Mouse (Mus musculus) MEL (cell line): ENCODE data around the gene Uhrf1bp1l. TPM values are rescaled to one million over a fixed set of nuclear protein-coding genes. Genes with fewer than 3 reads are reported as not detected.

Experiments
- DNase-seq: peaks from one replicate; pipeline ENCODE4 v3.0.0; 2011; ENCODE audit warnings: low read depth, low spot score
- H3K27ac ChIP-seq: 2 replicates; pipeline ENCODE4 v1.5.1; 2012; ENCODE audit warnings: low read depth, mild to moderate bottlenecking, control low read depth, low read length, moderate library complexity; ENCODE audit not compliant: control insufficient read depth
- H3K27me3 ChIP-seq, 2 experiments: fragments of 150-350 bp in 1 of 2; sonication (generic) in 1 of 2; 2 replicates each; pipeline ENCODE4 v1.6.1; 2012; ENCODE audit warnings: low read length in 2 of 2, mild to moderate bottlenecking in 2 of 2, improper control_type of control experiment in 1 of 2, moderate library complexity in 1 of 2; ENCODE audit not compliant: insufficient read depth in 2 of 2, control insufficient read depth in 1 of 2
- H3K36me3 ChIP-seq, 2 experiments: 2 replicates each; pipeline ENCODE4 v1.6.1; 2012 to 2014; ENCODE audit warnings: low read length in 2 of 2, improper control_type of control experiment in 1 of 2, inconsistent platforms in 1 of 2, mild to moderate bottlenecking in 1 of 2; ENCODE audit not compliant: insufficient read depth in 2 of 2, control insufficient read depth in 1 of 2
- H3K4me1 ChIP-seq, 2 experiments: fragments of 150-350 bp in 1 of 2; sonication (generic) in 1 of 2; 2 replicates each; pipeline ENCODE4 v1.6.1; 2012; ENCODE audit warnings: low read length in 2 of 2, improper control_type of control experiment in 1 of 2, mild to moderate bottlenecking in 1 of 2; ENCODE audit not compliant: insufficient read depth in 2 of 2, control insufficient read depth in 1 of 2
- H3K4me3 ChIP-seq, 2 experiments: fragments of 150-350 bp in 1 of 2; sonication (generic) in 1 of 2; 2 replicates each; pipeline ENCODE4 v1.5.1; 2012; ENCODE audit warnings: low read depth in 2 of 2, low read length in 2 of 2, mild to moderate bottlenecking in 2 of 2, moderate library complexity in 2 of 2, control low read depth in 1 of 2, improper control_type of control experiment in 1 of 2; ENCODE audit not compliant: control insufficient read depth in 1 of 2, insufficient read depth in 1 of 2
- H3K79me2 ChIP-seq: 2 replicates; pipeline ENCODE4 v1.6.1; 2012; ENCODE audit warnings: mild to moderate bottlenecking, low read length, moderate library complexity; ENCODE audit not compliant: control insufficient read depth, poor library complexity, insufficient read depth
- H3K9ac ChIP-seq: 2 replicates; pipeline ENCODE4 v1.6.1; 2012; ENCODE audit warnings: low read depth, mild to moderate bottlenecking, control low read depth, low read length, moderate library complexity; ENCODE audit not compliant: control insufficient read depth, poor library complexity, severe bottlenecking
- H3K9me3 ChIP-seq: fragments of 150-350 bp; sonication (generic); replicated peaks from 2 replicates; pipeline ENCODE4 v1.6.1; 2012; ENCODE audit warnings: mild to moderate bottlenecking, low read length, improper control_type of control experiment, moderate library complexity; ENCODE audit not compliant: insufficient read depth
- BHLHE40 ChIP-seq: IDR thresholded peaks from 2 replicates; pipeline ENCODE4 v1.6.1; 2012; ENCODE audit warnings: low read depth, mild to moderate bottlenecking, inconsistent platforms, low read length, improper control_type of control experiment, borderline replicate concordance
- CHD1 ChIP-seq: IDR thresholded peaks from 2 replicates; pipeline ENCODE4 v1.6.1; 2012; ENCODE audit warnings: low read depth, mild to moderate bottlenecking, inconsistent platforms, low read length, improper control_type of control experiment
- CTCF ChIP-seq, 3 experiments: IDR thresholded peaks in 2 of 3; conservative IDR thresholded peaks in 1 of 3; 2 replicates each; pipeline ENCODE4 v1.5.1; 2011 to 2012; ENCODE audit warnings: low read length in 3 of 3, low read depth in 2 of 3, mild to moderate bottlenecking in 2 of 3, improper control_type of control experiment in 1 of 3, inconsistent platforms in 1 of 3, mixed read lengths in 1 of 3, moderate library complexity in 1 of 3; ENCODE audit not compliant: control insufficient read depth in 1 of 3, insufficient read depth in 1 of 3, poor library complexity in 1 of 3, severe bottlenecking in 1 of 3
- ELF1 ChIP-seq: IDR thresholded peaks from 2 replicates; pipeline ENCODE4 v1.6.1; 2014; ENCODE audit warnings: low read depth, mild to moderate bottlenecking, inconsistent platforms, low read length, improper control_type of control experiment, moderate library complexity
- EP300 ChIP-seq, 2 experiments: IDR thresholded peaks; 2 replicates each; pipeline ENCODE4 v1.6.1; 2011; ENCODE audit warnings: improper control_type of control experiment in 2 of 2, low read length in 2 of 2, low read depth in 1 of 2, mild to moderate bottlenecking in 1 of 2
- ETS1 ChIP-seq: IDR thresholded peaks from 2 replicates; pipeline ENCODE4 v1.6.1; 2012; ENCODE audit warnings: low read depth, mild to moderate bottlenecking, inconsistent platforms, low read length, improper control_type of control experiment, moderate library complexity
- GATA1 ChIP-seq: IDR thresholded peaks from 2 replicates; pipeline ENCODE4 v1.6.1; 2011; ENCODE audit warnings: low read depth, low read length, improper control_type of control experiment
- HCFC1 ChIP-seq: IDR thresholded peaks from 2 replicates; pipeline ENCODE4 v1.6.1; 2012; ENCODE audit warnings: low read depth, mild to moderate bottlenecking, inconsistent platforms, low read length, improper control_type of control experiment, moderate library complexity
- KAT2A ChIP-seq: conservative IDR thresholded peaks from 2 replicates; pipeline ENCODE4 v1.6.1; 2012; ENCODE audit warnings: low read depth, low read length, improper control_type of control experiment, inconsistent platforms
- MAFK ChIP-seq: IDR thresholded peaks from 2 replicates; pipeline ENCODE4 v1.6.1; 2011; ENCODE audit warnings: low read depth, mild to moderate bottlenecking, low read length, improper control_type of control experiment, borderline replicate concordance
- MAZ ChIP-seq: IDR thresholded peaks from 2 replicates; pipeline ENCODE4 v1.6.1; 2012; ENCODE audit warnings: low read depth, mild to moderate bottlenecking, inconsistent platforms, low read length, improper control_type of control experiment
- MXI1 ChIP-seq: IDR thresholded peaks from 2 replicates; pipeline ENCODE4 v1.6.1; 2011; ENCODE audit warnings: mild to moderate bottlenecking, low read depth, low read length, improper control_type of control experiment
- MYC ChIP-seq: IDR thresholded peaks from 2 replicates; pipeline ENCODE4 v1.6.1; 2011; ENCODE audit warnings: low read depth, mild to moderate bottlenecking, low read length, improper control_type of control experiment, moderate library complexity
- NELFE ChIP-seq: IDR thresholded peaks from 2 replicates; pipeline ENCODE4 v1.6.1; 2011; ENCODE audit warnings: low read depth, low read length, improper control_type of control experiment
- POLR2A ChIP-seq, 2 experiments: IDR thresholded peaks; 2 replicates each; pipeline ENCODE4 v1.6.1; 2011 to 2012; ENCODE audit warnings: low read length in 2 of 2, mild to moderate bottlenecking in 2 of 2, control low read depth in 1 of 2, improper control_type of control experiment in 1 of 2, low read depth in 1 of 2, moderate library complexity in 1 of 2; ENCODE audit not compliant: control insufficient read depth in 1 of 2, insufficient read depth in 1 of 2, poor library complexity in 1 of 2
- POLR2AphosphoS2 ChIP-seq: IDR thresholded peaks from 2 replicates; pipeline ENCODE4 v1.6.1; 2011; ENCODE audit warnings: low read length, improper control_type of control experiment
- RAD21 ChIP-seq: IDR thresholded peaks from 2 replicates; pipeline ENCODE4 v1.6.1; 2011; ENCODE audit warnings: mild to moderate bottlenecking, low read depth, low read length, improper control_type of control experiment
- SIN3A ChIP-seq: IDR thresholded peaks from 2 replicates; pipeline ENCODE4 v1.6.1; 2012; ENCODE audit warnings: low read length, improper control_type of control experiment, inconsistent platforms
- SMC3 ChIP-seq: IDR thresholded peaks from 2 replicates; pipeline ENCODE4 v1.6.1; 2011; ENCODE audit warnings: low read depth, low read length, improper control_type of control experiment
- TBP ChIP-seq: IDR thresholded peaks from 2 replicates; pipeline ENCODE4 v1.8.0; 2011; ENCODE audit warnings: low read depth, low read length, improper control_type of control experiment
- TCF12 ChIP-seq: IDR thresholded peaks from 2 replicates; pipeline ENCODE4 v1.6.1; 2014; ENCODE audit warnings: low read depth, mild to moderate bottlenecking, inconsistent platforms, low read length, improper control_type of control experiment, moderate library complexity
- UBTF ChIP-seq: IDR thresholded peaks from 2 replicates; pipeline ENCODE4 v1.6.1; 2012; ENCODE audit warnings: low read depth, mild to moderate bottlenecking, inconsistent platforms, low read length, improper control_type of control experiment, moderate library complexity, borderline replicate concordance; ENCODE audit not compliant: insufficient read depth
- USF1 ChIP-seq: IDR thresholded peaks from 2 replicates; pipeline ENCODE4 v1.6.1; 2014; ENCODE audit warnings: low read depth, mild to moderate bottlenecking, inconsistent platforms, low read length, improper control_type of control experiment, moderate library complexity
- USF2 ChIP-seq, 2 experiments: IDR thresholded peaks; 2 replicates each; pipeline ENCODE4 v1.6.1; 2011 to 2012; ENCODE audit warnings: improper control_type of control experiment in 2 of 2, low read length in 2 of 2, borderline replicate concordance in 1 of 2, inconsistent platforms in 1 of 2, low read depth in 1 of 2, mild to moderate bottlenecking in 1 of 2; ENCODE audit not compliant: insufficient read depth in 1 of 2
- ZMIZ1 ChIP-seq: IDR thresholded peaks from 2 replicates; pipeline ENCODE4 v1.6.1; 2012; ENCODE audit warnings: low read depth, mild to moderate bottlenecking, inconsistent platforms, low read length, improper control_type of control experiment, moderate library complexity
- ZNF384 ChIP-seq: IDR thresholded peaks from 2 replicates; pipeline ENCODE4 v1.6.1; 2012; ENCODE audit warnings: low read depth, mild to moderate bottlenecking, inconsistent platforms, low read length, improper control_type of control experiment
- polyA plus RNA-seq, 2 experiments: library from polyadenylated mRNA; stranded (reverse) in 1 of 2; unstranded in 1 of 2; fragments of >175 nt in 1 of 2; fragments of >200 nt in 1 of 2; gene quantifications; 2 replicates each; pipeline versions ENCODE4 v1.2.1 to v1.2.4; 2012; ENCODE audit warnings: low replicate concordance in 2 of 2, low read depth in 1 of 2; ENCODE audit not compliant: insufficient read length in 2 of 2, insufficient read depth in 1 of 2, missing spikeins in 1 of 2
- total RNA-seq: library from RNA; depleted of rRNA; stranded (reverse); fragments of 300-350 nt; gene quantifications from 2 replicates; pipeline ENCODE4 v1.2.3, GENCODE M21; 2012

Uhrf1bp1l gene
- total and polyA plus RNA-seq, 3 experiments = 23.7 to 44.8 (median 26.0) TPM

GRCm38 (mm10) chr10:89771894-89772293 is 27.1 kb downstream of the Uhrf1bp1l start:
- Histone ChIP-seq H3K9me3 (no peaks in the 10 kb centered on the region), H3K36me3 (peaks cover 0 to 2% of the 10 kb centered on the region in 2 experiments; a peak in 1 of 4 replicates), H3K4me3 (no peak overlapping the region), H3K27ac (no peak overlapping the region), H3K4me1 (no peaks in the 10 kb centered on the region), H3K79me2 (peaks cover 3% of the 10 kb centered on the region; the same call in 1 of the 2 replicates), H3K27me3 (no peaks in the 10 kb centered on the region), H3K9ac (no peak overlapping the region)
- no peak for TF ChIP-seq KAT2A
- no peak for TF ChIP-seq GATA1
- no peak for TF ChIP-seq MYC
- no peak for TF ChIP-seq HCFC1
- no peak for TF ChIP-seq TCF12
- TF ChIP-seq ELF1 = no peak
- TF ChIP-seq ZNF384 = no peak
- no peak for TF ChIP-seq ETS1
- TF ChIP-seq SMC3 = no peak
- no peak for TF ChIP-seq RAD21
- no peak for TF ChIP-seq CTCF (IDR thresholded peaks at IDR 0.05 in 2 of 3, conservative IDR thresholded peaks at IDR 0.05 in 1 of 3; ENCODE audit: control insufficient read depth in 1 of 3, insufficient read depth in 1 of 3, low read depth in 2 of 3, low read length in 3 of 3, poor library complexity in 1 of 3, severe bottlenecking in 1 of 3)
- TF ChIP-seq BHLHE40 = no peak
- TF ChIP-seq MXI1 = no peak
- TF ChIP-seq UBTF = no peak
- TF ChIP-seq NELFE = no peak
- TF ChIP-seq MAFK = no peak
- TF ChIP-seq TBP = no peak
- no peak for TF ChIP-seq USF1
- no peak for DNase-seq

- no peak overlapping the region for H3K4me3 ChIP-seq
- no peak for TF ChIP-seq POLR2AphosphoS2
- TF ChIP-seq EP300 (IDR thresholded peaks at IDR 0.05; ENCODE audit: low read depth in 1 of 2, low read length in 2 of 2) = no peak
- no peak for TF ChIP-seq CHD1
- TF ChIP-seq MYC = no peak
- TF ChIP-seq MXI1 = no peak
- TF ChIP-seq POLR2A (IDR thresholded peaks at IDR 0.05; ENCODE audit: control insufficient read depth in 1 of 2, insufficient read depth in 1 of 2, low read depth in 1 of 2, low read length in 2 of 2, poor library complexity in 1 of 2) = no peak
- TF ChIP-seq CTCF (IDR thresholded peaks at IDR 0.05 in 2 of 3, conservative IDR thresholded peaks at IDR 0.05 in 1 of 3; ENCODE audit: control insufficient read depth in 1 of 3, insufficient read depth in 1 of 3, low read depth in 2 of 3, low read length in 3 of 3, poor library complexity in 1 of 3, severe bottlenecking in 1 of 3) = no peak
- no peak for TF ChIP-seq USF2 (IDR thresholded peaks at IDR 0.05; ENCODE audit: borderline replicate concordance in 1 of 2, insufficient read depth in 1 of 2, low read depth in 1 of 2, low read length in 2 of 2)
- no peak for TF ChIP-seq ZMIZ1
- no peak for TF ChIP-seq MAFK
- TF ChIP-seq SIN3A = no peak
- no peak for TF ChIP-seq ETS1
- no peak for TF ChIP-seq USF1
- TF ChIP-seq MAZ = no peak
- H3K9me3 ChIP-seq = no peaks in the 10 kb centered on the region
- no peaks in the 10 kb centered on the region for H3K4me1 ChIP-seq
- no peak overlapping the region for H3K27ac ChIP-seq
- no peaks in the 10 kb centered on the region for H3K79me2 ChIP-seq
- H3K9ac ChIP-seq = no peak overlapping the region
- no peak for DNase-seq
- no peaks in the 10 kb centered on the region for H3K27me3 ChIP-seq
- H3K36me3 ChIP-seq = peaks cover 0 to 4% of the 10 kb centered on the region in 2 experiments; a peak in 2 of 4 replicates
Observed at GRCm38 (mm10) chr10:89776029-89776428, 31.2 kb downstream of the Uhrf1bp1l start.
